Mouse (Mus musculus): ENCODE data around the gene Cbx7.

The Cbx7 gene

GRCm38 (mm10) chr15:79970940-79971339 is at the start of gene Cbx7:
Gene Cbx7, minus strand, starts transcription at chr15:79971119.
- in situ Hi-C loops (cut with MboI, MseI): loop anchor here (25.0 kb wide), 1 partner anchor 466 kb away; no protein-coding TSS in a partner anchor

- in situ Hi-C loops (cut with MboI, MseI): loop anchor here (5.0 kb wide), 1 partner anchor 42 kb away; no protein-coding TSS in a partner anchor
Observed at GRCm38 (mm10) chr15:80020516-80020915, 49.6 kb upstream of the Cbx7 start.

- in situ Hi-C loops (cut with MboI, MseI): loop anchor here (5.0 kb wide), 1 partner anchor 43 kb away; no protein-coding TSS in a partner anchor
Observed at GRCm38 (mm10) chr15:80019625-80020024, 48.7 kb upstream of the Cbx7 start.

GRCm38 (mm10) chr15:80019220-80019619 is 48.3 kb upstream of the Cbx7 start:
- in situ Hi-C loops (cut with MboI, MseI): no loop called here

- in situ Hi-C loops (cut with MboI, MseI): no loop called here
Observed at GRCm38 (mm10) chr15:80016563-80017301, 45.8 kb upstream of the Cbx7 start.

GRCm38 (mm10) chr15:80015211-80015952 is 44.5 kb upstream of the Cbx7 start:
- in situ Hi-C loops (cut with MboI, MseI): no loop called here

GRCm38 (mm10) chr15:80014321-80015210 is 43.6 kb upstream of the Cbx7 start, which contains the start of gene Pdgfb:
Gene Pdgfb, minus strand, starts transcription at chr15:80014977.
- in situ Hi-C loops (cut with MboI, MseI): no loop called here

GRCm38 (mm10) chr15:80014031-80014320 is 43.1 kb upstream of the Cbx7 start:
- in situ Hi-C loops (cut with MboI, MseI): no loop called here

- in situ Hi-C loops (cut with MboI, MseI): no loop called here
Observed at GRCm38 (mm10) chr15:80013256-80014030, 42.5 kb upstream of the Cbx7 start.

- in situ Hi-C loops (cut with MboI, MseI): no loop called here
Observed at GRCm38 (mm10) chr15:80012527-80013201, 41.7 kb upstream of the Cbx7 start.

- in situ Hi-C loops (cut with MboI, MseI): no loop called here
Observed at GRCm38 (mm10) chr15:80011778-80012526, 41.0 kb upstream of the Cbx7 start.

- in situ Hi-C loops (cut with MboI, MseI): no loop called here
Observed at GRCm38 (mm10) chr15:80011194-80011593, 40.3 kb upstream of the Cbx7 start.

- in situ Hi-C loops (cut with MboI, MseI): no loop called here
Observed at GRCm38 (mm10) chr15:80010182-80010558, 39.3 kb upstream of the Cbx7 start.

GRCm38 (mm10) chr15:80009421-80010181 is 38.7 kb upstream of the Cbx7 start:
- in situ Hi-C loops (cut with MboI, MseI): no loop called here

- in situ Hi-C loops (cut with MboI, MseI): no loop called here
Observed at GRCm38 (mm10) chr15:80008461-80008860, 37.5 kb upstream of the Cbx7 start.

- in situ Hi-C loops (cut with MboI, MseI): no loop called here
Observed at GRCm38 (mm10) chr15:80006156-80006555, 35.2 kb upstream of the Cbx7 start.

- in situ Hi-C loops (cut with MboI, MseI): no loop called here
Observed at GRCm38 (mm10) chr15:80005436-80005835, 34.5 kb upstream of the Cbx7 start.

- in situ Hi-C loops (cut with MboI, MseI): no loop called here
Observed at GRCm38 (mm10) chr15:80004644-80005340, 33.9 kb upstream of the Cbx7 start.

Data from T-helper 2 cell (primary cell).